Mouse (Mus musculus) forelimb bud, embryonic 11.5 days (tissue): ENCODE measurements around the gene Slc25a5.

Source experiments
- DNase-seq: peaks from one replicate; pipeline ENCODE4 v3.0.0-alpha.2; 2012; ENCODE audit warnings: low read depth, low spot score

The Slc25a5 gene

DNA sequence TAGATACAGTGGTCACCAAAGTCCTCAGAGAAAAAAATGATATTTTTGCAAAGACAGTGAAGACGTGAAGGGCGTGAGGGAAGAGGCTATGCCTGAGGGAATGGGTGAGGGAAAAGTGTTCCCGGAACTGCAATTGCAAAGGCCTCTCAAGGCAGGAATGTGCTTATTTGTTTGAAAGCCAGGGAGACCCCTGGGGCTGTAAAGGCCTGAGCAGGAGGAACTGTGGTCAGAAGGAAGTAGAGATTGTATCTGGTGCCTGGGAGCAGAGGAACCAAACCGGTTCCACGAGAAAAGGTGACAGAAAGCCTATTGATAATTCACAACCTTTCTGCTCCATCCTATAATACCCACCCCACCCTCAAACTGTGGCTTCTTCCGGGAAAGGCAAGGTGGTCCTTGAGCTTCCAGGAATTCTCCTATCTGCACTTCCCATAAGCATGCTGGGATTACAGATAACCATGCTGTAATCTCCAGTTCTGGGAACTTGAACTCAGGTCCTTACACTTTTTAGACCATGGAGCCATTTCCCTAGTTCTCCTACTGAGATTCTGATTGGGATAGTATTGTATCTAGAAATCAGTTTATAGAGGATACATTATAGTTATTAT is 41.7 kb downstream of the Slc25a5 start:
- DNase-seq = no peak

DNA sequence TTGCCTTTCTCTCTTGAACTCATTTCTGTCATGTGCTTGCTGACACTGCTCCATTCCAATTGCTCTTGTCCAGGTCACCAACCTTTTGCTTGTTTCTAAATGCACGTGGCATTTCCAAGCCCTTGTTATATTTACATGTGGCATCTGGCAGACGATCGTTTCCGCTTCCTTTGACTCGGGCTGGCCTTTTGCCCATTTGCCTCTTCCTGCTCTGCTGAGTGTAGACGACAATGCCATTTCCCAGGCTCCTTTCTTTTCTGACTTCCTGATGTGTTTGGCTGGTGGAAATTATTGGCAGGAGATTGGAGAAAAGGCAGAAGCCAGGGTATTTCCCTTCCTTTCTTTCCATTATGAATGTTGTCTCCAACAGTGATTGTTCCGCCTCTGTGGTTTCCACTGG is 43.9 kb downstream of the Slc25a5 start:
- DNase-seq = no peak

DNA sequence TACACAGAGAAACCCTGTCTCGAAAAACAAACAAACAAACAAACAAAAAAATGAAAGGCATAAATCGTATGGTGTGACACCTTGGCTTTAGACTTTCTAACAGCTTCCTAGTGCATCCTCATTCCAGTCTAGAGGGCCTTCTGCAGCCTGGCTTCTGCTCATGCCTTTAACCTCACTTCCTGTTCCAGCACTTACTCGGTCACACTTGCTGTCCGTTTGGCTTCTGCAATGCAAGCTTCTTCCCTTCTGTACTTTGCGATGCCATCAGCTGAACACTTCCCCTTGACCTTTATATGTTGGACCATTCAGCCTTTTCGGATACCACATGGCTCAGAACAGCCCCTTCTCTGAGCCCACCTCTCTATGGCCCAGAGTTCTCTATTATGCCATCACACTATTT is 46.2 kb downstream of the Slc25a5 start:
- no peak for DNase-seq

DNA sequence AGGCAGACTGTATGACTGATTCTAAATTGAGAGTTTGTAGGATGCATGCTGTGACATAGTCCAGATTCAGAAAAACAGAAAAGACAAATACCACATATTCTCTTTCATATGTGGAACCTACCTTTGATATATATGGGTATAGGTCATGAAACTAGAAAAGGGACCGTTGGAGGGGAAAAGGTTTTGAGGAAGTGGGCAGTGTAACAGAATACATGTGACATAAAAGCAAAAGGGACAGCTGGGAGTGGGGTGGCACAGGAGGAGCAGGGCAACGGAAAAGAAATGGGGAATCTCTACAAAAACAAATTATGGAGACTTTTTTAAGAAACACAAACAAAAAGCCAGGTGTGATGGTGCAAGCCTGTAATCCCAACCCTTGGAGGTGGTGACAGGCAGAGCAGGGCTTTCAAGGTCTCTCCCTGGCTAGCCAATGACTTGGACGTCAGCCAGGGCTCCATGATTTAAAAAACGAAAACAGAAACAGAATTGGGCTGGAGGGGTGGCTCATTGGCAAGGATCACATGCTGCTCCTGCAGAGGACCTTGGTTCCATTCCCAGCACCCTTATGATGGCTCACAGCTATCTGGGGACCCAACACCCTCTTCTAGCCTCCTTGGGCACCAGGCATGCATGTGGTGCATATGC is 48.0 kb downstream of the Slc25a5 start:
- DNase-seq = no peak

DNA sequence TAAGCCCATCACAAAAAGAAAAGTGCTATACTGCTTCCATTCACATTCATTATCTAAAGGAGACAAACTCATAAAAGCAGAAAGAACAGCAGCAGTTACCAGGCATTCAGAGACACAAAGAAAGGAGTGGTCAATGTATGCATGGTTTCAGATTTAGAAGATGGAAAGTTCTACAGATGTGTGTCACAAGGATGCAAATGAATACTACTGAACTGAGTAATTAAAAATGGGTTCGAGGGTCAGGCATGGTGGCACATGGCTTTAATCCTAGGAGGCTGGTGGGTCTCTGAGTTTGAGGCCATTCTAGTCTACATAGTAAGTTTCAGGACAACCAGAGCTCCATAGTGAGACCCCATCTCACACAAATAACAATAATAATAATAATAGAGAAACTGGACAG is 51.7 kb downstream of the Slc25a5 start:
- no peak for DNase-seq
